Mouse (Mus musculus): ENCODE data around the gene Trp53tg5. TPM values are rescaled to one million over a fixed set of nuclear protein-coding genes. Genes with fewer than 3 reads are reported as not detected.

Gene Trp53tg5
- not detected in 2 replicates for polyA plus RNA-seq (2012; rRNA removed)

- H3K27ac ChIP-seq (ENCODE audit: insufficient read depth, low read length): no peak within 1 kb of the TSS
- no peak for DNase-seq (ENCODE audit: low read depth in 1 of 2, low spot score in 2 of 2)
- H3K4me3 ChIP-seq (ENCODE audit: extremely low read depth, insufficient read depth, insufficient read length): no peak within 1 kb of the TSS
- WGBS: 93% methylated on average over 6 of the region's 6 CpGs
- H3K27me3 ChIP-seq (ENCODE audit: control insufficient read depth, insufficient read depth, low read length): no peaks in the 10 kb centered on the region
- peaks cover 6% of the 10 kb centered on the region for H3K36me3 ChIP-seq (ENCODE audit: control insufficient read depth, insufficient read depth, low read length)
- H3K4me1 ChIP-seq (ENCODE audit: control insufficient read depth, insufficient read depth, insufficient read length): no peaks in the 10 kb centered on the region
- no peak for TF ChIP-seq CTCF (IDR thresholded peaks at IDR 0.05; ENCODE audit: extremely low read depth, insufficient read depth, insufficient read length, insufficient replicate concordance)
- no peak for TF ChIP-seq POLR2A (IDR thresholded peaks at IDR 0.05; ENCODE audit: low read depth, low read length)
Measured at GRCm38 (mm10) chr2:164473624-164474023, at the start of gene Trp53tg5. Gene Trp53tg5 (minus strand): TSS chr2:164473724.

- no peak for DNase-seq (ENCODE audit: low read depth in 1 of 2, low spot score in 2 of 2)
- 8% methylated on average over 8 of the region's 8 CpGs for WGBS
- H3K36me3 ChIP-seq (ENCODE audit: control insufficient read depth, insufficient read depth, low read length): no peaks in the 10 kb centered on the region
- H3K27ac ChIP-seq (ENCODE audit: insufficient read depth, low read length): peak overlapping the region; percentile 82
- TF ChIP-seq CTCF (IDR thresholded peaks at IDR 0.05; ENCODE audit: extremely low read depth, insufficient read depth, insufficient read length, insufficient replicate concordance) (no peak), POLR2A (IDR thresholded peaks at IDR 0.05; ENCODE audit: low read depth, low read length) (no peak)
- H3K27me3 ChIP-seq (ENCODE audit: control insufficient read depth, insufficient read depth, low read length): no peaks in the 10 kb centered on the region
- peaks cover 11% of the 10 kb centered on the region; the same call in 1 of the 2 replicates for H3K4me1 ChIP-seq (ENCODE audit: control insufficient read depth, insufficient read depth, insufficient read length)
- no peak overlapping the region for H3K4me3 ChIP-seq (ENCODE audit: extremely low read depth, insufficient read depth, insufficient read length)
Measured at GRCm38 (mm10) chr2:164522280-164522679, 48.8 kb upstream of the Trp53tg5 start.

- H3K27ac ChIP-seq (ENCODE audit: insufficient read depth, low read length): peak overlapping the region; percentile 82
- H3K4me3 ChIP-seq (ENCODE audit: extremely low read depth, insufficient read depth, insufficient read length): no peak overlapping the region
- 5% methylated on average over 11 of the region's 11 CpGs for WGBS
- no peaks in the 10 kb centered on the region for H3K27me3 ChIP-seq (ENCODE audit: control insufficient read depth, insufficient read depth, low read length)
- TF ChIP-seq POLR2A (IDR thresholded peaks at IDR 0.05; ENCODE audit: low read depth, low read length) (no peak), CTCF (IDR thresholded peaks at IDR 0.05; ENCODE audit: extremely low read depth, insufficient read depth, insufficient read length, insufficient replicate concordance) (no peak)
- H3K36me3 ChIP-seq (ENCODE audit: control insufficient read depth, insufficient read depth, low read length): no peaks in the 10 kb centered on the region
- peak; percentile 71 to 91 for DNase-seq (ENCODE audit: low read depth in 1 of 2, low spot score in 2 of 2)
- H3K4me1 ChIP-seq (ENCODE audit: control insufficient read depth, insufficient read depth, insufficient read length): peaks cover 11% of the 10 kb centered on the region; the same call in 1 of the 2 replicates
Measured at GRCm38 (mm10) chr2:164521841-164522240, 48.3 kb upstream of the Trp53tg5 start.

GRCm38 (mm10) chr2:164520782-164521181, 47.3 kb upstream of the Trp53tg5 start:
- H3K27ac ChIP-seq (ENCODE audit: insufficient read depth, low read length): no peak overlapping the region
- peaks cover 11% of the 10 kb centered on the region; the same call in 1 of the 2 replicates for H3K4me1 ChIP-seq (ENCODE audit: control insufficient read depth, insufficient read depth, insufficient read length)
- H3K4me3 ChIP-seq (ENCODE audit: extremely low read depth, insufficient read depth, insufficient read length): no peak overlapping the region
- peak; percentile 47 to 63 for DNase-seq (ENCODE audit: low read depth in 1 of 2, low spot score in 2 of 2)
- H3K27me3 ChIP-seq (ENCODE audit: control insufficient read depth, insufficient read depth, low read length): no peaks in the 10 kb centered on the region
- TF ChIP-seq CTCF (IDR thresholded peaks at IDR 0.05; ENCODE audit: extremely low read depth, insufficient read depth, insufficient read length, insufficient replicate concordance) (peak; percentile 57; the same call in 1 of the 2 replicates), POLR2A (IDR thresholded peaks at IDR 0.05; ENCODE audit: low read depth, low read length) (no peak)
- no peaks in the 10 kb centered on the region for H3K36me3 ChIP-seq (ENCODE audit: control insufficient read depth, insufficient read depth, low read length)
- 7% methylated on average over 3 of the region's 3 CpGs for WGBS

GRCm38 (mm10) chr2:164519171-164519526, 45.6 kb upstream of the Trp53tg5 start:
- no peak for TF ChIP-seq POLR2A (IDR thresholded peaks at IDR 0.05; ENCODE audit: low read depth, low read length)
- TF ChIP-seq CTCF (IDR thresholded peaks at IDR 0.05; ENCODE audit: extremely low read depth, insufficient read depth, insufficient read length, insufficient replicate concordance): no peak
- WGBS: 70% methylated on average over 6 of the region's 6 CpGs
- DNase-seq (ENCODE audit: low read depth in 1 of 2, low spot score in 2 of 2): no peak
- H3K27ac ChIP-seq (ENCODE audit: insufficient read depth, low read length): no peak overlapping the region
- H3K4me1 ChIP-seq (ENCODE audit: control insufficient read depth, insufficient read depth, insufficient read length): peaks cover 11% of the 10 kb centered on the region; the same call in 1 of the 2 replicates
- H3K27me3 ChIP-seq (ENCODE audit: control insufficient read depth, insufficient read depth, low read length): no peaks in the 10 kb centered on the region
- H3K36me3 ChIP-seq (ENCODE audit: control insufficient read depth, insufficient read depth, low read length): no peaks in the 10 kb centered on the region
- no peak overlapping the region for H3K4me3 ChIP-seq (ENCODE audit: extremely low read depth, insufficient read depth, insufficient read length)

- TF ChIP-seq POLR2A (IDR thresholded peaks at IDR 0.05; ENCODE audit: low read depth, low read length): no peak
- no peak for TF ChIP-seq CTCF (IDR thresholded peaks at IDR 0.05; ENCODE audit: extremely low read depth, insufficient read depth, insufficient read length, insufficient replicate concordance)
- Histone ChIP-seq H3K4me3 (ENCODE audit: extremely low read depth, insufficient read depth, insufficient read length) (no peak overlapping the region), H3K27me3 (ENCODE audit: control insufficient read depth, insufficient read depth, low read length) (no peaks in the 10 kb centered on the region), H3K36me3 (ENCODE audit: control insufficient read depth, insufficient read depth, low read length) (no peaks in the 10 kb centered on the region), H3K4me1 (ENCODE audit: control insufficient read depth, insufficient read depth, insufficient read length) (peaks cover 11% of the 10 kb centered on the region; the same call in 1 of the 2 replicates), H3K27ac (ENCODE audit: insufficient read depth, low read length) (no peak overlapping the region)
- 79% methylated on average over 11 of the region's 11 CpGs for WGBS
- DNase-seq (ENCODE audit: low read depth in 1 of 2, low spot score in 2 of 2): no peak
Measured at GRCm38 (mm10) chr2:164518266-164519170, 45.0 kb upstream of the Trp53tg5 start.

All from spleen, adult 2 months (tissue).